Mouse (Mus musculus) CH12.LX (cell line): Measurements from ENCODE around the gene Abhd15. TPM values are rescaled to one million over a fixed set of nuclear protein-coding genes. Genes with fewer than 3 reads are reported as not detected.
A peak's percentile ranks its signal among the peaks of the same experiment; 100 is the strongest.

Source experiments
- DNase-seq: peaks from one replicate; pipeline ENCODE4 v3.0.0-alpha.2; 2013; ENCODE audit errors: extremely low read depth
- H3K27ac ChIP-seq: 2 replicates; pipeline ENCODE4 v1.5.1; 2012; ENCODE audit warnings: low read depth, mild to moderate bottlenecking, control low read depth, moderate library complexity; ENCODE audit not compliant: insufficient read depth
- H3K27me3 ChIP-seq: replicated peaks from 2 replicates; pipeline ENCODE3; 2012; ENCODE audit warnings: inconsistent platforms
- H3K36me3 ChIP-seq, 2 experiments: replicated peaks in 1 of 2; 2 replicates each; pipeline versions ENCODE3 to v1.6.1; 2012; ENCODE audit warnings: inconsistent platforms in 1 of 2, low read length in 1 of 2, mild to moderate bottlenecking in 1 of 2, mixed read lengths in 1 of 2, moderate library complexity in 1 of 2; ENCODE audit not compliant: control insufficient read depth in 1 of 2, insufficient read depth in 1 of 2
- H3K4me1 ChIP-seq, 2 experiments: 2 replicates each; pipeline ENCODE4 v1.6.1; 2012; ENCODE audit warnings: inconsistent platforms in 1 of 2, moderate library complexity in 1 of 2; ENCODE audit not compliant: insufficient read depth in 2 of 2, control insufficient read depth in 1 of 2
- H3K4me2 ChIP-seq: 2 replicates; pipeline ENCODE4 v1.6.1; 2012; ENCODE audit warnings: low read depth, mild to moderate bottlenecking, control low read depth; ENCODE audit not compliant: poor library complexity, insufficient read depth, severe bottlenecking
- H3K4me3 ChIP-seq, 3 experiments: fragments of 150-350 bp in 1 of 3; sonication (generic) in 1 of 3; replicated peaks in 1 of 3; 2 replicates each; pipeline versions ENCODE3 to v1.5.1; 2011 to 2012; ENCODE audit warnings: low read depth in 2 of 3, low read length in 2 of 3, mild to moderate bottlenecking in 2 of 3, moderate library complexity in 2 of 3, control low read depth in 1 of 3, improper control_type of control experiment in 1 of 3, inconsistent platforms in 1 of 3, mixed read lengths in 1 of 3; ENCODE audit not compliant: poor library complexity in 1 of 3
- H3K79me2 ChIP-seq: replicated peaks from 2 replicates; pipeline ENCODE4 v1.6.1; 2012; ENCODE audit warnings: mild to moderate bottlenecking, moderate library complexity; ENCODE audit not compliant: control insufficient read depth, poor library complexity, insufficient read depth, severe bottlenecking; ENCODE audit errors: extremely low read depth
- H3K9ac ChIP-seq: 2 replicates; pipeline ENCODE4 v1.6.1; 2012; ENCODE audit warnings: low read depth, mild to moderate bottlenecking, control low read depth, moderate library complexity; ENCODE audit not compliant: insufficient read depth
- H3K9me3 ChIP-seq: replicated peaks from 2 replicates; pipeline ENCODE3; 2012; ENCODE audit warnings: low read length, inconsistent platforms, mixed read lengths
- CHD2 ChIP-seq: IDR thresholded peaks from 2 replicates; pipeline ENCODE4 v1.6.1; 2011; ENCODE audit warnings: low read length, improper control_type of control experiment
- CTCF ChIP-seq, 2 experiments: IDR thresholded peaks in 1 of 2; conservative IDR thresholded peaks in 1 of 2; 2 replicates each; pipeline ENCODE4 v1.5.1; 2011 to 2012; ENCODE audit warnings: low read depth in 2 of 2, low read length in 2 of 2, improper control_type of control experiment in 1 of 2, inconsistent platforms in 1 of 2, mild to moderate bottlenecking in 1 of 2, moderate library complexity in 1 of 2
- E2F4 ChIP-seq: IDR thresholded peaks from 2 replicates; pipeline ENCODE4 v1.6.1; 2011; ENCODE audit warnings: low read depth, low read length, improper control_type of control experiment; ENCODE audit not compliant: insufficient replicate concordance
- ELF1 ChIP-seq: IDR thresholded peaks from 2 replicates; pipeline ENCODE4 v1.6.1; 2014; ENCODE audit warnings: low read depth, mild to moderate bottlenecking, inconsistent platforms, low read length, improper control_type of control experiment
- ETS1 ChIP-seq: conservative IDR thresholded peaks from 2 replicates; pipeline ENCODE4 v1.6.1; 2012; ENCODE audit warnings: low read depth, mild to moderate bottlenecking, inconsistent platforms, low read length, improper control_type of control experiment, moderate library complexity
- GABPA ChIP-seq: IDR thresholded peaks from 2 replicates; pipeline ENCODE4 v1.6.1; 2012; ENCODE audit warnings: low read depth, low read length, improper control_type of control experiment, inconsistent platforms; ENCODE audit not compliant: insufficient replicate concordance
- IRF4 ChIP-seq: IDR thresholded peaks from 2 replicates; pipeline ENCODE4 v1.6.1; 2014; ENCODE audit warnings: low read depth, mild to moderate bottlenecking, inconsistent platforms, low read length, improper control_type of control experiment
- JUND ChIP-seq: conservative IDR thresholded peaks from 2 replicates; pipeline ENCODE4 v1.6.1; 2011; ENCODE audit warnings: low read depth, low read length, improper control_type of control experiment
- MAFK ChIP-seq: IDR thresholded peaks from 2 replicates; pipeline ENCODE4 v1.6.1; 2011; ENCODE audit warnings: low read length, improper control_type of control experiment; ENCODE audit not compliant: insufficient replicate concordance
- MXI1 ChIP-seq: IDR thresholded peaks from 2 replicates; pipeline ENCODE4 v1.6.1; 2011; ENCODE audit warnings: mild to moderate bottlenecking, low read depth, low read length, improper control_type of control experiment
- RCOR1 ChIP-seq: conservative IDR thresholded peaks from 2 replicates; pipeline ENCODE4 v1.6.1; 2012; ENCODE audit warnings: low read depth, mild to moderate bottlenecking, inconsistent platforms, low read length, improper control_type of control experiment
- USF2 ChIP-seq: conservative IDR thresholded peaks from 2 replicates; pipeline ENCODE4 v1.6.1; 2011; ENCODE audit warnings: low read depth, low read length, improper control_type of control experiment
- dilution Hi-C: fragments of 300-500 bp; cut with MboI; formaldehyde crosslinking; loops from 2 replicates; pipeline ENCODE4 v1.14.3; 2020; ENCODE audit warnings: low sequenced_read_pairs; ENCODE audit not compliant: extremely low pct_unique_long_range_greater_than_20kb, extremely low pct_ligation_motif_present
- in situ Hi-C: fragments of 300-500 bp; cut with MboI; formaldehyde crosslinking; loops from 3 replicates; pipeline ENCODE4 v1.14.3; 2019; ENCODE audit warnings: low sequenced_read_pairs, low pct_ligation_motif_present, low pct_unique_long_range_greater_than_20kb, mixed read lengths
- polyA plus RNA-seq: library from polyadenylated mRNA; unstranded; fragments of >175 nt; gene quantifications from 2 replicates; pipeline ENCODE4 v1.2.1, GENCODE M21; 2012; ENCODE audit warnings: low read depth; ENCODE audit not compliant: insufficient read length
- total RNA-seq, 2 experiments: library from RNA; depleted of rRNA; stranded (reverse); fragments of 300-350 nt in 1 of 2; fragments of >200 nt in 1 of 2; gene quantifications; 2 replicates each; pipeline ENCODE4 v1.2.3; 2012 to 2014

Gene Abhd15
- total and polyA plus RNA-seq, 3 experiments = 0.11 to 0.38 (median 0.23) TPM

DNA sequence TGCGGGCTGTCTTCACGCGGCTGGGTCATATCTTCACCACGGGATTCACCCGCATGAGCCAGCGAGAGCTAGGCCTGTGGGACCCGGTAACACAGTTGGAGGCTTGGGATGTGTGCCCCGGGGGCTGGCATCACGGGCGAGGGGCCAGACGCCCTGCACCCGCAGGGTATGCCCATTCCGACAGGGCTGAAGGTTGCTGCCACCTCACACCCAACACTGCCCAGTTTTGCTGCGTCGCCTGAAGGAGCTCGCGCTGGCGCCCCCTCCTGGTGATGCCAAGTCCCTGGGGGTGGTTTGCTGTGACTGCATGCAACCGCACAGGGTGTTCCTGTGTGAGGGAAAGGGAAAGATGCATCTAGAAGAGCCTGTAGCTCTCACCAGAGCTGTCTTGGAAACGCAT, 47.1 kb upstream of the Abhd15 start (continued):
- TF ChIP-seq ELF1 = peak; percentile 37; the same call in 1 of the 2 replicates
- TF ChIP-seq MXI1 = 0 out of 2 replicates have a peak, but pooled peaks have one; percentile 19

DNA sequence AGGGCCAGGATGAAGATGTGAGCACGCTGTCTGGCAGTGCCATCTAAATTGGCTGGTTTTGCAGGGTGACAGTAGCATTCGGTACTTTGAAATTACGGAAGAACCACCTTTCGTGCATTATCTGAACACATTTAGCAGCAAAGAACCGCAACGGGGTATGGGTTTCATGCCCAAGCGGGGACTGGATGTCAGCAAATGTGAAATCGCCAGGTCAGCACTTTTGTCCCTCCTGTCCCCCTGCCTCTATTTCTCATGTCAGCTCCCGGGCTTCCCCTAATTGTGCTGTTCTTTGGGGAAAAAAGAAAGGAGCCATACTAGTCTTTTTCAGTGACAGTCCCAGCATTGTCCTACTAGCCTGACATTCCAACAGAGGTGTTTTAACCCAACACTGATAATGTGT, 46.5 kb upstream of the Abhd15 start:
- H3K4me3 ChIP-seq = no peak overlapping the region
- peaks cover 36% of the 10 kb centered on the region for H3K27me3 ChIP-seq
- H3K27ac ChIP-seq = no peak overlapping the region
- H3K9ac ChIP-seq = no peak overlapping the region
- no peak for TF ChIP-seq JUND
- no peak for TF ChIP-seq E2F4
- peak; percentile 97 for TF ChIP-seq MAFK
- TF ChIP-seq ETS1 = no peak
- TF ChIP-seq IRF4 = no peak
- TF ChIP-seq USF2 = no peak
- dilution Hi-C loops (no loop called here), in situ Hi-C loops (loop anchor here (25.0 kb wide), 1 partner anchor 481 kb away; the partner anchor contains the start of gene Slc6a4)
- no peaks in the 10 kb centered on the region for H3K9me3 ChIP-seq
- peaks cover 9 to 11% of the 10 kb centered on the region in 2 experiments for H3K4me1 ChIP-seq
- H3K36me3 ChIP-seq = peaks cover 0 to 3% of the 10 kb centered on the region in 2 experiments
- no peak for DNase-seq
- no peak overlapping the region for H3K4me2 ChIP-seq
- no peaks in the 10 kb centered on the region for H3K79me2 ChIP-seq

DNA sequence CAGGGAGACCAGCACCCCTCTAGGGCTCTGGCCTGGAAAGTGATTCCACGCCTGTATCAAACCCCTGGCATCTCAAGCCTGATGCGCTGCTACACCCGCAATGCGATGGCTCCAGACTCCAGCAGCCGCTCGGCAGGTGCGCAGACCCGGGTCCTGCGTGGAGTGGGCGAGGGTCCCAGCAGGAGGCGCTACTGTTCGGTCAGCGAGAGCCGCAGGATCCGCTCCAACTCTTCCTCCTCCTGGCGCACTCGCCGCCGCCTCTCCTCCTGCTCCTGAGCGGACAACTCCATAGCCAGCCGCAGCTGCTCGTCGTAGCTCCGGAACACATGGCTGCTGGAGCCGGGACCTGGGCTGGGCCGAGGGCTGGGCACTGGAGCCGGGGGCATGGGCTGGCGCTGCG, 43.5 kb upstream of the Abhd15 start:
- in situ Hi-C loops (loop anchor here (25.0 kb wide), 1 partner anchor 484 kb away; the partner anchor contains the start of gene Slc6a4), dilution Hi-C loops (no loop called here)
- DNase-seq = no peak
- no peak overlapping the region for H3K9ac ChIP-seq
- peaks cover 0 to 3% of the 10 kb centered on the region in 2 experiments for H3K36me3 ChIP-seq
- peaks cover 21% of the 10 kb centered on the region for H3K27me3 ChIP-seq
- no peak overlapping the region for H3K4me2 ChIP-seq
- H3K4me1 ChIP-seq = peaks cover 6 to 11% of the 10 kb centered on the region in 2 experiments
- H3K9me3 ChIP-seq = no peaks in the 10 kb centered on the region
- no peak for TF ChIP-seq CHD2
- TF ChIP-seq GABPA = no peak
- 0 out of 4 replicates have a peak, but pooled peaks of 1 of the 2 experiments have one; percentile 9 for TF ChIP-seq CTCF (conservative IDR thresholded peaks at IDR 0.05 in 1 of 2, IDR thresholded peaks at IDR 0.05 in 1 of 2; ENCODE audit: low read depth in 2 of 2, low read length in 2 of 2)
- no peak for TF ChIP-seq RCOR1
- no peak overlapping the region for H3K27ac ChIP-seq
- no peaks in the 10 kb centered on the region for H3K79me2 ChIP-seq
- H3K4me3 ChIP-seq = no peak overlapping the region
